Mouse (Mus musculus): Measurements from ENCODE around the gene Wtip. TPM values are rescaled to one million over a fixed set of nuclear protein-coding genes. Genes with fewer than 3 reads are reported as not detected.

The Wtip gene
- total and polyA plus RNA-seq, 3 experiments, result not detected

DNA sequence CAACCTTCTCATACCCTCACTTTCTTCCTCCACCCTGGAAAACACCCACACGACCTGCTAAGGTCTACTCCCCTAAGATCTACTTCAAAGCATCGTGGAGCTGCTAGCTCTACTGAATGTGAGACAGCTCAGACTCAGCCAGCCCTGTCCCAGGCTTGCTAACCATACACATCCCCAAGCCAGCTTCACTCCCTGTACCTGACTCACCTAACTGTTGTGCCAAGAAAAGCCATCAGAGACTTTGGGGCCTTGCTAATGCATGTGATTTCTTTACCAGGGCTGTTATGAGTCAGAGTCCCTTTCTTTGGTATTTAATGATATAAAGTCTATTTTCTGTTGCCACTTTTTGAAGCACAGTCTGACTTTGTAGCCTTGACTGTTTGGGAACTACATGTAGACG is 1.9 kb downstream of the Wtip start:
- in situ Hi-C loops (cut with MboI; ENCODE audit: low pct_ligation_motif_present, low pct_unique_long_range_greater_than_20kb, low sequenced_read_pairs), result loop anchor here (25.0 kb wide), 1 partner anchor 244 kb away; no protein-coding TSS in a partner anchor
- Histone ChIP-seq H3K27ac (ENCODE audit: insufficient read depth, low read depth) (no peak overlapping the region), H3K79me2 (replicated peaks; ENCODE audit: control insufficient read depth, extremely low read depth, insufficient read depth, poor library complexity, severe bottlenecking) (no peaks in the 10 kb centered on the region), H3K4me3 (replicated peaks in 1 of 3; ENCODE audit: low read depth in 2 of 3, low read length in 2 of 3, poor library complexity in 1 of 3) (no peak overlapping the region), H3K36me3 (replicated peaks in 1 of 2; ENCODE audit: control insufficient read depth in 1 of 2, insufficient read depth in 1 of 2, low read length in 1 of 2) (no peaks in the 10 kb centered on the region), H3K4me2 (ENCODE audit: insufficient read depth, low read depth, poor library complexity, severe bottlenecking) (no peak overlapping the region), H3K9ac (ENCODE audit: insufficient read depth, low read depth) (no peak overlapping the region), H3K27me3 (replicated peaks) (peaks cover 2% of the 10 kb centered on the region), H3K9me3 (replicated peaks; ENCODE audit: low read length) (peaks cover 12% of the 10 kb centered on the region), H3K4me1 (ENCODE audit: control insufficient read depth in 1 of 2, insufficient read depth in 2 of 2) (no peaks in the 10 kb centered on the region)
- no peak for DNase-seq (ENCODE audit: extremely low read depth)
- dilution Hi-C loops (cut with MboI; ENCODE audit: extremely low pct_ligation_motif_present, extremely low pct_unique_long_range_greater_than_20kb, low sequenced_read_pairs), result no loop called here
- TF ChIP-seq ZNF384 (IDR thresholded peaks at IDR 0.05; ENCODE audit: low read depth, low read length), result no peak
- TF ChIP-seq UBTF (IDR thresholded peaks at IDR 0.05; ENCODE audit: low read depth, low read length), result no peak
- no peak for TF ChIP-seq NRF1 (IDR thresholded peaks at IDR 0.05; ENCODE audit: low read depth, low read length)

DNA sequence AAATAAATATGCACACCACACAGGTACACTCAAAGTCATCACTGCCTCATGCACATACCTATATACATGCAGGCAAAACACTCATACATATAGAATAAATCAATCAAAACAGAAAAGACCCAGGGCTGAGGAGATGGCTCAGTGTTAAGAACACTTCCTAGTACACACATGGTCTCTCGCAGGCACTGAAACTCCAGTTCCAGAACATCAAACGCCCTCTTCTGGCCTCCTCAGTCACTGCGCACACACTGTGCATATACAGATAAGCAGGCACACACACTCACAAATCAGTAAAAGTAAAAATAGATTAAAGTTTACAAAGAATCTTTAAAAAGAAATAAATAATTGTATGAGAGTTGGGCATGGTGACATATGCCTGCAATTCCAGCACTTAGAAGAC is 6.8 kb downstream of the Wtip start:
- Histone ChIP-seq H3K4me1 (ENCODE audit: control insufficient read depth in 1 of 2, insufficient read depth in 2 of 2) (no peaks in the 10 kb centered on the region), H3K9me3 (replicated peaks; ENCODE audit: low read length) (peaks cover 14% of the 10 kb centered on the region), H3K27ac (ENCODE audit: insufficient read depth, low read depth) (no peak overlapping the region), H3K9ac (ENCODE audit: insufficient read depth, low read depth) (no peak overlapping the region), H3K27me3 (replicated peaks) (peaks cover 20% of the 10 kb centered on the region), H3K4me3 (replicated peaks in 1 of 3; ENCODE audit: low read depth in 2 of 3, low read length in 2 of 3, poor library complexity in 1 of 3) (no peak overlapping the region), H3K79me2 (replicated peaks; ENCODE audit: control insufficient read depth, extremely low read depth, insufficient read depth, poor library complexity, severe bottlenecking) (no peaks in the 10 kb centered on the region), H3K4me2 (ENCODE audit: insufficient read depth, low read depth, poor library complexity, severe bottlenecking) (no peak overlapping the region), H3K36me3 (replicated peaks in 1 of 2; ENCODE audit: control insufficient read depth in 1 of 2, insufficient read depth in 1 of 2, low read length in 1 of 2) (no peaks in the 10 kb centered on the region)
- TF ChIP-seq MAFK (IDR thresholded peaks at IDR 0.05; ENCODE audit: insufficient replicate concordance, low read length) (no peak), UBTF (IDR thresholded peaks at IDR 0.05; ENCODE audit: low read depth, low read length) (no peak), CTCF (conservative IDR thresholded peaks at IDR 0.05 in 1 of 2, IDR thresholded peaks at IDR 0.05 in 1 of 2; ENCODE audit: low read depth in 2 of 2, low read length in 2 of 2) (no peak), JUND (conservative IDR thresholded peaks at IDR 0.05; ENCODE audit: low read depth, low read length) (no peak), CHD2 (IDR thresholded peaks at IDR 0.05; ENCODE audit: low read length) (no peak), HCFC1 (IDR thresholded peaks at IDR 0.05; ENCODE audit: low read depth, low read length) (no peak), MEF2A (IDR thresholded peaks at IDR 0.05; ENCODE audit: borderline replicate concordance, low read depth, low read length) (no peak), SMC3 (IDR thresholded peaks at IDR 0.05; ENCODE audit: low read depth, low read length) (no peak), NELFE (IDR thresholded peaks at IDR 0.05; ENCODE audit: low read depth, low read length) (no peak), CHD1 (IDR thresholded peaks at IDR 0.05; ENCODE audit: low read depth, low read length) (no peak), MXI1 (IDR thresholded peaks at IDR 0.05; ENCODE audit: low read depth, low read length) (no peak), POLR2AphosphoS2 (IDR thresholded peaks at IDR 0.05; ENCODE audit: low read depth, low read length) (no peak)
- dilution Hi-C loops (cut with MboI; ENCODE audit: extremely low pct_ligation_motif_present, extremely low pct_unique_long_range_greater_than_20kb, low sequenced_read_pairs), result no loop called here
- in situ Hi-C loops (cut with MboI; ENCODE audit: low pct_ligation_motif_present, low pct_unique_long_range_greater_than_20kb, low sequenced_read_pairs), result loop anchor here (25.0 kb wide), 1 partner anchor 239 kb away; no protein-coding TSS in a partner anchor
- no peak for DNase-seq (ENCODE audit: extremely low read depth)

- Histone ChIP-seq H3K27me3 (replicated peaks) (peaks cover 20% of the 10 kb centered on the region), H3K27ac (ENCODE audit: insufficient read depth, low read depth) (no peak overlapping the region), H3K4me1 (ENCODE audit: control insufficient read depth in 1 of 2, insufficient read depth in 2 of 2) (no peaks in the 10 kb centered on the region), H3K36me3 (replicated peaks in 1 of 2; ENCODE audit: control insufficient read depth in 1 of 2, insufficient read depth in 1 of 2, low read length in 1 of 2) (no peaks in the 10 kb centered on the region), H3K79me2 (replicated peaks; ENCODE audit: control insufficient read depth, extremely low read depth, insufficient read depth, poor library complexity, severe bottlenecking) (no peaks in the 10 kb centered on the region), H3K4me3 (replicated peaks in 1 of 3; ENCODE audit: low read depth in 2 of 3, low read length in 2 of 3, poor library complexity in 1 of 3) (no peak overlapping the region), H3K4me2 (ENCODE audit: insufficient read depth, low read depth, poor library complexity, severe bottlenecking) (no peak overlapping the region), H3K9ac (ENCODE audit: insufficient read depth, low read depth) (no peak overlapping the region), H3K9me3 (replicated peaks; ENCODE audit: low read length) (peaks cover 14% of the 10 kb centered on the region)
- DNase-seq (ENCODE audit: extremely low read depth), result no peak
- TF ChIP-seq PAX5 (IDR thresholded peaks at IDR 0.05; ENCODE audit: low read length), result no peak
- no peak for TF ChIP-seq NELFE (IDR thresholded peaks at IDR 0.05; ENCODE audit: low read depth, low read length)
- no peak for TF ChIP-seq ZC3H11A (IDR thresholded peaks at IDR 0.05; ENCODE audit: low read depth, low read length)
- TF ChIP-seq BHLHE40 (IDR thresholded peaks at IDR 0.05; ENCODE audit: low read depth, low read length), result no peak
- TF ChIP-seq KAT2A (IDR thresholded peaks at IDR 0.05; ENCODE audit: insufficient replicate concordance, low read length), result no peak
- TF ChIP-seq ZMIZ1 (IDR thresholded peaks at IDR 0.05; ENCODE audit: low read depth, low read length), result no peak
- TF ChIP-seq IRF4 (IDR thresholded peaks at IDR 0.05; ENCODE audit: low read depth, low read length), result no peak
- no peak for TF ChIP-seq SMC3 (IDR thresholded peaks at IDR 0.05; ENCODE audit: low read depth, low read length)
- TF ChIP-seq MXI1 (IDR thresholded peaks at IDR 0.05; ENCODE audit: low read depth, low read length), result no peak
- no peak for TF ChIP-seq MAX (IDR thresholded peaks at IDR 0.05; ENCODE audit: low read length)
- TF ChIP-seq ELF1 (IDR thresholded peaks at IDR 0.05; ENCODE audit: low read depth, low read length), result no peak
- TF ChIP-seq JUND (conservative IDR thresholded peaks at IDR 0.05; ENCODE audit: low read depth, low read length), result no peak
- TF ChIP-seq SIN3A (IDR thresholded peaks at IDR 0.05; ENCODE audit: low read length), result no peak
- in situ Hi-C loops (cut with MboI; ENCODE audit: low pct_ligation_motif_present, low pct_unique_long_range_greater_than_20kb, low sequenced_read_pairs), result loop anchor here (25.0 kb wide), 1 partner anchor 238 kb away; no protein-coding TSS in a partner anchor
- dilution Hi-C loops (cut with MboI; ENCODE audit: extremely low pct_ligation_motif_present, extremely low pct_unique_long_range_greater_than_20kb, low sequenced_read_pairs), result no loop called here
These were observed 7.7 kb downstream of the Wtip start for GRCm38 (mm10) chr7:34125346-34125745.
